Mouse (Mus musculus) MEL-GATA-1-ER (cell line): ENCODE measurements around the gene Them4.

Experiments
- DNase-seq: peaks from one replicate; pipeline ENCODE4 v3.0.0-alpha.2; 2012; ENCODE audit warnings: low read depth; ENCODE audit errors: extremely low read depth

Them4 gene

DNA sequence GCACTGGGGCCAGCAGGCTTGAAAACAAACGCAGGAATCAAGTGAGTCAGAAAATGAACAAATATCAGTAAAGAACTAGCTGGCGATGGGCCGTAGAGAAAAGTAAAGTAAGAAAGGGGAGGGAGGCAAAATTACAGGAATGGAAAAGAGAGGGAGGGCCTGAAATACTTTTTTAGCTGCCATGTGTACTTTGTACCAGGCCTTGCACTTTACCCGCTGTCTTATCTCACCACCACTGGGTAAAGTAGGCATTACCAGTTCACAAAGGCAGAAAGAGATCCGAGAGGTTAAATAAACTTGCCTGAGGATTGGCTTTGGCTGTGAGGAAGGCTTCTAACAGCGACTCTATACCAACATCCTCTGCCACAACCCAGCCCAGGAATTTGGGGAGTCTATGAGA, 57.6 kb downstream of the Them4 start:
- no peak for DNase-seq

DNA sequence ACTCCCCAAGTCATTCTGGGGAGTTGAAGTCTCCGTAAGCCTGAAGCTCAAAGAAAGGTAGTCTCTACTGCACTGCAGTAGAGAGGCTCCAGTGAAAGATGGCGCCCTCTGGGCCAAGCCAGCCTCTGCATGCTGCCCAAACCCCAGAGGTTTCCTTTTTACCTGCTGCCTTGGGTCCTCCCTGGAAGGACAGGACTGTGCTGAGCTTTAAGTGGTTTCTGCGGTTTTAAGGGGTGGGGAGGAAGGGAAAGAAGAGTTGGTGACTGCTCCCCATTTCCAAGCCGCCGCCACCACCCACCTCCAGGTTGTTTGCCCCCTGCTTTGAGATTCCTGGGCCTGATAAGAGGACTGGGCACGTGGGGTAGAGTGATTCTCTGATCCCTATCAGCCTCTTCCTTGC, 58.7 kb downstream of the Them4 start:
- DNase-seq: no peak

DNA sequence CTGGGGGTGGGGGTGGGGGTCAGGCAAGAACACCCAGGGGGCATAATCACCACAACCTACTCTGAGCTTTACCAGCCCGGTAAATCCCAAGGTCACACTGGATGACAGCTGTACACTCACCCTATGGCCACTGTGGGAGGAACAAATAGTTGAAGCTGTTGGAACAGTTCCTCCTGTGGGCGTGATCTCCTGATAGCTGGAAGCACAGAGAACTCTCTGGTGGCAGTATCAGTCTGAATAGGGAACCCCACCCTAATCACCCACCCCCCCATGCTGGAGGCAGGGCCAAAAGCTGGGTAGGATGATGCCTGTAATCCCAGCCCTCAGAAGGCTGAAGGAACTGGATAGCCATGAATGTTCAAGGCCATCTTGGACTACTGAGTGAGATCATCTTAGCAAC, 59.8 kb downstream of the Them4 start:
- DNase-seq: peak; percentile 56

DNA sequence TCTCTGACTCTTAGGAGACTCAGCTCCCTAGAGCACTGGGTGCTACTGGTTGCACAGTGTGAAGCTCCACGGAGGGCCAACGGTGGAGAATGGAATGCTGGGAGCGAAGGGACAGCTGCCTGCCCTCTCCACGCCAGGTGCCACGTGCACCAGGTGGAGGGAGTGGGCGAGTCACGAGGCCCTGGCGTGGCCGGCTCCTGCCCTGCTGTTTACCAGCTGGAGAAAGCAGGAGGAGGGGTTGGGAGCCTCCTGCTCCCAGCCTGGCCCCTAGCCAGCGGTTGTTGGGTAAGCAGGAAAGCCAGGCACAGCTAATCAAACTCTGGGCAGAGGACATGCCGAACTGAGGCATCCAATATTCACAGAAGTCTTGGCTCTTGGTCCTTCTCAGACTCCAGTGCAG, 61.7 kb downstream of the Them4 start:
- no peak for DNase-seq

DNA sequence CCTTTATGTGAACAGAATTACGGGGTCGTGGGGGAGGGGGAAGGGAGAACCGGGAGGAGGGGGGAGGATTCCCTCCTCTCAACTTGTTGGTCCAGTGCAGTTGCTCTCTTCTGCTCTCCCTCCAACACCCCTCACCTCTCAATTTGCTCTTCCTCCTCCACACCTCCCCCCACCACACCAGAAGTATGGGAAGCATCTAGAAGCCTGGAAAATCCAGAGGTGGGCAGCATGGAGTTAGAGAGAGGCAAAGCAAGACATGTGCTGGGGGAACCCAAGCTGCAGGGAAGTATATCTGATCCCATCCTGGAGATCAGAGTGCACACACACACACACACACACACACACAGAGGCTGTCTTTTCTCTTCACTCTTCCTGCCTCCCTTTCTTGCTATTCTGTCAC, 62.1 kb downstream of the Them4 start:
- DNase-seq: no peak

DNA sequence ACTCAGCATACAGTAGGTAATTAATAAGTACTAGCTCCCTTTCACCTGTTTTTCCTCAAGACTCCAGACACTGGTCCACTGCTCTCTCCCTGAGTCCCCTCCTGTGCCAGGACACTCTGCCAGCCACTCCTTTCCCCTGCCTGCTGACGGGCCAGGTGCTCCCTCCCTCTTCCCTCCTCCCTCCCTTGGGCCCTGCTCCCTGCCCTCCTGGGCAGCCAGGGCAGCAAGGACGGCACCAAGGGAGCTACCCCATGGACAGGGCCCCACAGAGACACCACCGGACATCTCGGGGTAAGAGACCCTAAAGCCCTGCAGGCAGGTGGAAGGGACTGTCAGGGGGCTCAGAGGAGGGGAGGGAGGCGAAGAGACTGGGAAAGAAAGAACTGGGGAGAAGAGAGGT, 62.8 kb downstream of the Them4 start, which contains the start of gene Rorc:
Rorc (plus strand) TSS at position 154 of the 400 bp plus-strand sequence.
- no peak for DNase-seq

DNA sequence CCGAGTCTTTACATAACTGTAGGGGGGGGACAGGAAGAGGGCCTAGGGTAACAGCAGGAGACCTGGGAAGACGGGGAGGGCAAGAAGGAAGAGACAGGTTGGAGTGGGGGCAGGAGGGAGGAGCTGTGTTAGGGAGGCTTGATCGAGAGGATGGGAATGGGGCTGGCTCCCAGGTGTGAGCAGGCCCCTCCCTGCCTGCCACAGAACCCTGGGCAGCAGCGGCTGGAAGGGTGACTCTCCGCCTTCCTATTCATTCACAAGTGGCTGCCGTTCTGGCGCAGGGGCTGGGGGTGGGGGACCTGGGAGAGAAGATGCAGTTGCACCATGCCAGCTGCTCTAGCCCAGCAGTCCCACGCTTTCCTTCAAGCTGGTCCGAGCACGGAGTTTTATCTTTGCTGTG, 63.2 kb downstream of the Them4 start:
- no peak for DNase-seq

DNA sequence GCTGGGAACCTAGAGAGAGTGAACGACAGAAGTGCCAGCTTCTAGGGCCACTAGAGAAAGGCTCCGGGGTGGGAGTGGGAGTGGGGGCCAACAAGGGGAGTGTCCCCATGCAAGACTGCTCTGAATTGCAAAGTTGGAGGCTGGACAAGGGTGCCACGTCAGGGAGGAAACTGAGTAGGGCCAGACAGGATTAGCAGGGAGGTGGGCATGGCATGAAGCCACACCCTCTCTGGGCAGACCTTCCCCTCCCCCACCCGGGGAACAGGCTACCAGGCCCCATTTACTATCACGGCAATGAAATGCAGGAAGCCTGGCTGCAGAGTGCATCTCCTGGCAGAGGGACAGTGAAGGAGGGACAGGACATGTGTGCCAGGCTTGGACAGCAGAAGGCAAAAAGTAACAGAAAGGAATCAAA, 63.7 kb downstream of the Them4 start:
- DNase-seq: no peak

DNA sequence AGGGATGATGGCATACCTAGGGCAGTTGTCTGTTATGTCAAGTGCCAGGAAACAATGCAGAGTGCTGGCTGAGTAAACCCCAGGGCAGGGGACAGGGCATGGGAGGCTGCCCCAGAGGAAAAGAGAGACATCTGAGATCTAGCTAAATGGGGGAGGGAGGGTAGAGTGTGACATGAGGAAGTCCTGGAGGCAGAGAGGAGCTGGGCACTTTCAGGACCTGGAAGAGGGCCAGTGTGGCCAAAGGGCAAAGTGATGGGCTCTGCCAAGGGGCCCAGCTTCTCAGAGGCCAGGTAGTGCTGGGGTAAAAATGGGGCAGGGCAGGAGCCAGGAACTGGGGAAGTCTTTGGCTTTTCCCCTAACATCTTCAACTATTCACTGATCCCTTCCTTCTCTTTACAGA, 64.7 kb downstream of the Them4 start:
- DNase-seq: no peak

DNA sequence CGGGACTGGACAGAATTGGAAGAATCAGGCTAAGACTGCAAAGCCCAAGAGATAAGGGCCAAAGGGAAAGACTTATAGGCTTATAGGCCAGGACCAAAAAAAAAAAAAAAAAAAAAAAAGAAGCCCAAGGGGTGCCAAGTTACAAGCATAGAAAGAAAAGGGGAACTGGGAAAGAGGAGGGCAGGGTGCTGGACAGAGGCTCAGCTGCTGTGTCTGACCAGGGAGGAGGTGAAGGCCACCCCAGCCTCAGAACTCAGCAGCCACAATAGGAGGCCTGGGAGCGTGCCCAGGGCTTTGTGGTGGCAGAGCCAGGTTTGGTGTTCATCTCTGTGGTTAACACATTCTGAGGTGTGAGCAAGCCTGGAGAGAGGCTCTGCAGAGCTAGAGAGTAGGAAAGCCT, 65.3 kb downstream of the Them4 start:
- DNase-seq: no peak

DNA sequence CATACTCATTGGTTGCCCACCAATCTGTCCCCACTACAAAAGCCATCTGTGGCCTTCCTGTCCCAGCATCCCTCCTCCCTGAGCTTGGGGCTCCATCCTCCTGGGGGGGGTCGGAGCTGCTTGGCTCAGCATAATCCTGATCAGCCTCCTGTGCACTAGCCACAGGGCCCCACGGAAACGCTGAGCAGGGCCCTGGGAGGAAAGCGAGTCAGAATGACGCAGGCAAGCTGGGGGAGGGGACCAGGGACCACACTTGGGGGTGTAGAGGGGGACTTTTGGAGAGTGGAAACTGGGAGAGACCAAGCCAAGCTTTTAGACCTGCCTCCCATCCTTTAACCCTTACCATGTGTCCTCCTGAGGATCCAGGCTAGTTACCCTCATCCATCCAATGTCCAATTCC, 66.0 kb downstream of the Them4 start:
- DNase-seq: no peak

DNA sequence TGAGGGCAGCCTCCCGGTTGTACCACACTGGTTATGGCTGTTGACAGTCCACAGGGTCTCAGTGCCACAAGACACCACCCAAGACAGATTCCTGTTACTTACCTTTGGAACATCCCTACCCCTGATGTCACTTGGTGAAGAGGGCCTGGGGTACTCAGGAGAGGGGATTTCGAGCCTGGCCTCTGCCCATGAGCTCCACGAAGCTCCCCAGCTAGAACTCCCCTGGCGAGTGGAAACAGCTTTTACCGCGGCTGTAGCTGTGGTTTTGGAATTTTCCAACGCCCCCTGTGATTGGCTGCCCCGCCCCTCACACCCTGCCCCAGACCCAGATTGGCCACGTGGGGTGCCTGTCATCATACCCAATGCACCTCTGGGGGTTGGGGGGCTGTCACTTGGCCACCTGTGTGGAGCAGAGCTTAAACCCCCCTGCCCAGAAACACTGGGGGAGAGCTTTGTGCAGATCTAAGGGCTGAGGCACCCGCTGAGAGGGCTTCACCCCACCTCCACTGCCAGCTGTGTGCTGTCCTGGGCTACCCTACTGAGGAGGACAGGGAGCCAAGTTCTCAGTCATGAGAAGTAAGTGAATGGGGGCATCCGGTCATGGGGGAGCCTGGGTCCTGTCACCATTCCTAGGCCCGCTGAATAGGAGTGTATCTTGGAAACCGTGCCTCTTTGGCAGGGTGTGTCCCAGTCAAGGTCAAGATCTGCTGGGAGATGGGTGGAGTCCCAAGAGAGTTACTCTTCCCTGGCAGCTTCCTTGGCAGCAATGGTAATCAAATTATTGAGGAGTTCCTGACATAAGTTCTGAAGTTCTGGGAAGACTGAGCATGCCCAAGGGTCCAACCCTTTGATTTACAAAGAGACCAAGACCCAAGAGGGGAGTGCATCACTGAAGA, 67.4 kb downstream of the Them4 start:
- no peak for DNase-seq

DNA sequence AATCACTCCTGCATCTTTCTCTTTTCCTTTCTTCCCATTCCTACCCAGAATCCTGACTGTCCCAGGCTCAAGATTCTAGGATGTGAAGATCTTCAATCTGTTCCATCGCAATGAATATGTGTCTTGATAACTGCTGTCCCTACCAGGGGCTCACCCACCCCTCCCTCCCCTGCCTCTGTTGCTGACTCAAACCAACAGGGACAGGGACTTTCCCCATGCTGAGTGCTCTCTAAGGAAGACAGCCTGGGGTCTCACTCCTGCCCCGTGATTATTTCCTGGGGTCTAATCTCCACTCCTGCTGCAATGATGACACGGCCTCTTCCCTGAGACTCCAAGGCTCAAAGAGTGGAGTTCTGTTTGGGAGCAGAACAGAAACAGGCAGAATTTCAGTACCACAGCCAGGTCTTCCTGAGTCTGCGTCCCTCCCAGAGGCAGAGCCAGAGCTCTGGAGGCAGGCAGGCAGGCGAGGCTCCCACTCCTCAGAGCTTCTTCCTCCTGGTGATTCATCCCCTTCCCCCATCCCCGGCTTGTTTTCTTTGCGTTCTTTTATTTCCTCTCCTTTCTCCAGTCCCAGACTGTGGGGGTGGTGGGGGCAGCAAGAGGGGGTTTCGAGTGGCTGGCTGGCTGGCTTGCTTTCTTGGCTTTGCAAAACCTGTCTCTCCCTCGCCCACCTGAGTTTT, 70.1 kb downstream of the Them4 start:
- no peak for DNase-seq
